Mouse (Mus musculus) myocyte (in vitro differentiated cells): ENCODE data around the gene Rasgrf1.

Source experiments
- CEBPB ChIP-seq: IDR thresholded peaks from 2 replicates; pipeline ENCODE4 v1.6.1; 2011; ENCODE audit warnings: mild to moderate bottlenecking, moderate library complexity; ENCODE audit not compliant: poor library complexity, insufficient read depth, severe bottlenecking
- E2F4 ChIP-seq: IDR thresholded peaks from one replicate; pipeline ENCODE4 v1.6.1; 2011; ENCODE audit warnings: mild to moderate bottlenecking, control low read depth, moderate library complexity; ENCODE audit not compliant: insufficient read depth
- MAX ChIP-seq: IDR thresholded peaks from one replicate; pipeline ENCODE4 v1.6.1; 2011; ENCODE audit warnings: low read depth, mild to moderate bottlenecking, control low read depth
- MYOD1 ChIP-seq, 3 experiments: IDR thresholded peaks; one replicate each; pipeline ENCODE4 v1.6.1; 2011; ENCODE audit warnings: control low read depth in 2 of 3, low read depth in 2 of 3, mild to moderate bottlenecking in 2 of 3, moderate library complexity in 1 of 3; ENCODE audit not compliant: insufficient read length in 2 of 3, control insufficient read depth in 1 of 3
- MYOG ChIP-seq, 3 experiments: IDR thresholded peaks; one replicate each; pipeline ENCODE4 v1.6.1; 2011; ENCODE audit warnings: control low read depth in 2 of 3, low read depth in 2 of 3, mild to moderate bottlenecking in 2 of 3; ENCODE audit not compliant: insufficient read length in 2 of 3, control insufficient read depth in 1 of 3, insufficient read depth in 1 of 3
- POLR2A ChIP-seq: IDR thresholded peaks from one replicate; pipeline ENCODE4 v1.6.1; 2011; ENCODE audit warnings: low read depth, mild to moderate bottlenecking, control low read depth, moderate library complexity; ENCODE audit not compliant: insufficient read length
- POLR2AphosphoS2 ChIP-seq: IDR thresholded peaks from one replicate; pipeline ENCODE4 v1.6.1; 2011; ENCODE audit warnings: low read depth, control low read depth; ENCODE audit not compliant: insufficient read length
- REST ChIP-seq: IDR thresholded peaks from one replicate; pipeline ENCODE4 v1.6.1; 2011; ENCODE audit warnings: mild to moderate bottlenecking, control low read depth, moderate library complexity; ENCODE audit not compliant: insufficient read depth, insufficient read length
- TCF12 ChIP-seq: IDR thresholded peaks from one replicate; pipeline ENCODE4 v1.6.1; 2011; ENCODE audit warnings: mild to moderate bottlenecking, control low read depth; ENCODE audit not compliant: poor library complexity, insufficient read depth, severe bottlenecking
- TCF3 ChIP-seq: IDR thresholded peaks from one replicate; pipeline ENCODE4 v1.6.1; 2011; ENCODE audit warnings: low read depth, control low read depth; ENCODE audit not compliant: insufficient read length
- USF1 ChIP-seq: IDR thresholded peaks from one replicate; pipeline ENCODE4 v1.6.1; 2011; ENCODE audit warnings: low read depth, mild to moderate bottlenecking, control low read depth, moderate library complexity

GRCm38 (mm10) chr9:90070174-90070573 is 160.5 kb downstream of the Rasgrf1 start:
- TF ChIP-seq POLR2A, result no peak
- no peak for TF ChIP-seq POLR2AphosphoS2
- TF ChIP-seq USF1, result no peak
- TF ChIP-seq CEBPB, result no peak
- TF ChIP-seq MYOD1 (IDR thresholded peaks at IDR 0.05; ENCODE audit: control insufficient read depth in 1 of 3, insufficient read length in 2 of 3, low read depth in 2 of 3), result no peak
- TF ChIP-seq TCF12, result no peak
- no peak for TF ChIP-seq REST
- no peak for TF ChIP-seq E2F4
- no peak for TF ChIP-seq TCF3
- TF ChIP-seq MYOG (IDR thresholded peaks at IDR 0.05; ENCODE audit: control insufficient read depth in 1 of 3, insufficient read depth in 1 of 3, insufficient read length in 2 of 3, low read depth in 2 of 3), result no peak
- no peak for TF ChIP-seq MAX
